Mouse (Mus musculus) forebrain, embryonic 11.5 days (tissue): ENCODE measurements at regions not wholly inside any gene's neighbourhood (a gene's known extent, or its start where the extent isn't known, plus 50 kb on each side); places are given as distances from the start of the nearest gene placed in this dataset.

Source experiments
- ATAC-seq: fragments of 200-750 bp; cut with Nextera tagmentation; replicated peaks from 2 replicates; pipeline ENCODE4 v1.8.0; 2017; ENCODE audit warnings: moderate TSS enrichment; ENCODE audit not compliant: low FRiP score
- DNase-seq: peaks from one replicate; pipeline ENCODE4 v3.0.0-alpha.2; 2017; ENCODE audit warnings: low spot score
- H3K27ac ChIP-seq: fragments of 300-500 bp; sonication (generic); 2 replicates; pipeline ENCODE4 v1.5.1; 2014; ENCODE audit warnings: low read depth, low read length
- H3K27me3 ChIP-seq: fragments of 300-500 bp; sonication (generic); 2 replicates; pipeline ENCODE4 v1.6.1; 2014; ENCODE audit warnings: mild to moderate bottlenecking, low read length, mixed read lengths; ENCODE audit not compliant: control insufficient read depth, insufficient read depth
- H3K36me3 ChIP-seq: fragments of 300-500 bp; sonication (generic); 2 replicates; pipeline ENCODE4 v1.6.1; 2014; ENCODE audit warnings: mild to moderate bottlenecking, low read length, moderate library complexity, mixed read lengths; ENCODE audit not compliant: control insufficient read depth, insufficient read depth
- H3K4me1 ChIP-seq: fragments of 300-500 bp; sonication (generic); replicated peaks from 2 replicates; pipeline ENCODE4 v1.6.1; 2014; ENCODE audit warnings: low read length, mixed read lengths; ENCODE audit not compliant: control insufficient read depth, insufficient read depth
- H3K4me2 ChIP-seq: fragments of 300-500 bp; sonication (generic); 2 replicates; pipeline ENCODE4 v1.6.1; 2014; ENCODE audit warnings: low read depth, mild to moderate bottlenecking, low read length, moderate library complexity, mixed read lengths; ENCODE audit not compliant: severe bottlenecking
- H3K4me3 ChIP-seq: fragments of 300-500 bp; sonication (generic); 2 replicates; pipeline ENCODE4 v1.5.1; 2014; ENCODE audit warnings: low read depth, low read length
- H3K9ac ChIP-seq: fragments of 300-500 bp; sonication (generic); 2 replicates; pipeline ENCODE4 v1.6.1; 2014; ENCODE audit warnings: low read length
- H3K9me3 ChIP-seq: fragments of 300-500 bp; sonication (generic); 2 replicates; pipeline ENCODE4 v1.6.1; 2016; ENCODE audit warnings: low read length, mixed read lengths; ENCODE audit not compliant: control insufficient read depth
- WGBS: fragments of 180-500 bp; shearing (Covaris S2); extraction: QIAGEN DNeasy Blood & Tissue Kit; methylation state at CpG from one replicate; pipeline ENCODE4 v1.1.7; 2014; 5-methylcytosine and 5-hydroxymethylcytosine counted together

GRCm38 (mm10) chr12:90915929-90916713 lies 177.9 kb upstream of the Dio2 start:
- H3K9ac ChIP-seq, result no peak overlapping the region
- no peaks in the 10 kb centered on the region for H3K27me3 ChIP-seq
- no peak overlapping the region for H3K4me2 ChIP-seq
- DNase-seq (no peak), ATAC-seq (no peak)
- no peaks in the 10 kb centered on the region for H3K36me3 ChIP-seq
- H3K9me3 ChIP-seq, result no peaks in the 10 kb centered on the region
- no peak overlapping the region for H3K27ac ChIP-seq
- H3K4me3 ChIP-seq, result no peak overlapping the region
- 84% methylated on average over 11 of the region's 11 CpGs for WGBS
- no peaks in the 10 kb centered on the region for H3K4me1 ChIP-seq

GRCm38 (mm10) chr12:90903991-90904390 lies 165.8 kb upstream of the Dio2 start:
- Histone ChIP-seq H3K4me1 (no peaks in the 10 kb centered on the region), H3K27ac (no peak overlapping the region), H3K36me3 (no peaks in the 10 kb centered on the region), H3K4me2 (no peak overlapping the region), H3K9ac (no peak overlapping the region), H3K27me3 (no peaks in the 10 kb centered on the region), H3K9me3 (no peaks in the 10 kb centered on the region), H3K4me3 (no peak overlapping the region)
- ATAC-seq, result no peak
- no peak for DNase-seq
- WGBS, result 77% methylated on average over 6 of the region's 6 CpGs

GRCm38 (mm10) chr12:90893655-90894370 lies 155.6 kb upstream of the Dio2 start:
- DNase-seq (no peak), ATAC-seq (no peak)
- Histone ChIP-seq H3K9ac (no peak overlapping the region), H3K36me3 (no peaks in the 10 kb centered on the region), H3K4me1 (no peaks in the 10 kb centered on the region), H3K9me3 (no peaks in the 10 kb centered on the region), H3K4me3 (no peak overlapping the region), H3K4me2 (no peak overlapping the region), H3K27ac (no peak overlapping the region), H3K27me3 (no peaks in the 10 kb centered on the region)
- 90% methylated on average over 9 of the region's 9 CpGs for WGBS

- no peak for DNase-seq
- no peak overlapping the region for H3K4me2 ChIP-seq
- no peaks in the 10 kb centered on the region for H3K4me1 ChIP-seq
- no peaks in the 10 kb centered on the region for H3K27me3 ChIP-seq
- no peak overlapping the region for H3K9ac ChIP-seq
- H3K4me3 ChIP-seq, result no peak overlapping the region
- WGBS, result 89% methylated on average over 5 of the region's 5 CpGs
- no peak overlapping the region for H3K27ac ChIP-seq
- H3K36me3 ChIP-seq, result no peaks in the 10 kb centered on the region
- ATAC-seq, result no peak
- no peaks in the 10 kb centered on the region for H3K9me3 ChIP-seq
These were observed 138.2 kb upstream of the Dio2 start for GRCm38 (mm10) chr12:90876230-90877005.

- no peak overlapping the region for H3K4me2 ChIP-seq
- no peaks in the 10 kb centered on the region for H3K4me1 ChIP-seq
- no peak overlapping the region for H3K27ac ChIP-seq
- no peaks in the 10 kb centered on the region for H3K36me3 ChIP-seq
- H3K9ac ChIP-seq, result no peak overlapping the region
- 96% methylated on average over 3 of the region's 3 CpGs for WGBS
- DNase-seq (no peak), ATAC-seq (no peak)
- H3K4me3 ChIP-seq, result no peak overlapping the region
- H3K9me3 ChIP-seq, result no peaks in the 10 kb centered on the region
- H3K27me3 ChIP-seq, result no peaks in the 10 kb centered on the region
These were observed 136.6 kb upstream of the Dio2 start for GRCm38 (mm10) chr12:90874840-90875239.

GRCm38 (mm10) chr12:90873959-90874358 lies 135.7 kb upstream of the Dio2 start:
- 90% methylated on average over 3 of the region's 3 CpGs for WGBS
- ATAC-seq (no peak), DNase-seq (no peak)
- Histone ChIP-seq H3K4me2 (no peak overlapping the region), H3K9ac (no peak overlapping the region), H3K4me1 (no peaks in the 10 kb centered on the region), H3K36me3 (no peaks in the 10 kb centered on the region), H3K27me3 (no peaks in the 10 kb centered on the region), H3K9me3 (no peaks in the 10 kb centered on the region), H3K4me3 (no peak overlapping the region), H3K27ac (no peak overlapping the region)

- Histone ChIP-seq H3K4me3 (no peak overlapping the region), H3K4me1 (no peaks in the 10 kb centered on the region), H3K4me2 (no peak overlapping the region), H3K36me3 (no peaks in the 10 kb centered on the region), H3K27me3 (no peaks in the 10 kb centered on the region), H3K9me3 (no peaks in the 10 kb centered on the region), H3K27ac (no peak overlapping the region), H3K9ac (no peak overlapping the region)
- 91% methylated on average over 4 of the region's 4 CpGs for WGBS
- ATAC-seq, result no peak
- no peak for DNase-seq
These were observed 128.4 kb upstream of the Dio2 start for GRCm38 (mm10) chr12:90866597-90866996.

GRCm38 (mm10) chr12:90862632-90863031 lies 124.4 kb upstream of the Dio2 start:
- ATAC-seq, result no peak
- Histone ChIP-seq H3K36me3 (no peaks in the 10 kb centered on the region), H3K4me2 (no peak overlapping the region), H3K9ac (no peak overlapping the region), H3K27me3 (no peaks in the 10 kb centered on the region), H3K4me3 (no peak overlapping the region), H3K4me1 (no peaks in the 10 kb centered on the region), H3K27ac (no peak overlapping the region), H3K9me3 (no peaks in the 10 kb centered on the region)
- WGBS, result 90% methylated on average over 3 of the region's 3 CpGs
- DNase-seq, result no peak
